Mouse (Mus musculus) liver, adult 2 months (tissue): ENCODE data around the gene Bmi1.

ENCODE experiments used
- CTCF ChIP-seq: fragments of 200-500 bp; IDR thresholded peaks from 2 replicates; pipeline ENCODE4 v1.5.1; 2011; ENCODE audit warnings: low read depth, low read length, control low read depth
- POLR2A ChIP-seq: fragments of 200-500 bp; IDR thresholded peaks from 2 replicates; pipeline ENCODE4 v1.6.1; 2011; ENCODE audit warnings: low read length, control low read depth; ENCODE audit not compliant: insufficient read depth; ENCODE audit errors: extremely low read depth

- TF ChIP-seq CTCF, result no peak
- TF ChIP-seq POLR2A, result no peak
Observed at GRCm38 (mm10) chr2:18674193-18674902, 2.5 kb upstream of the Bmi1 start.
